Mouse (Mus musculus) left cerebral cortex, adult 11 months (tissue): Measurements from ENCODE around the gene Shoc2.
"Not testable (repeated sequence)": the region's sequence is repeated elsewhere in the genome, so short reads cannot be mapped to it uniquely, and the experiment has no call there.

ENCODE experiments used
- DNase-seq: peaks from one replicate; pipeline ENCODE4 v3.0.0; 2022; ENCODE audit warnings: low spot score

The Shoc2 gene

GRCm38 (mm10) chr19:53933050-53933449 is 11.1 kb upstream of the Shoc2 start:
- DNase-seq, result no peak

GRCm38 (mm10) chr19:53934046-53934445 is 10.1 kb upstream of the Shoc2 start:
- no peak for DNase-seq

- no peak for DNase-seq
These were observed 4.6 kb upstream of the Shoc2 start for GRCm38 (mm10) chr19:53939467-53939866.

GRCm38 (mm10) chr19:53941139-53941538 is 3.0 kb upstream of the Shoc2 start:
- no peak for DNase-seq

GRCm38 (mm10) chr19:53942342-53942741 is 1.8 kb upstream of the Shoc2 start:
- no peak for DNase-seq

GRCm38 (mm10) chr19:53944786-53945169 is 672 bp downstream of the Shoc2 start:
- no peak for DNase-seq

GRCm38 (mm10) chr19:53945171-53946042 is 1.3 kb downstream of the Shoc2 start:
- no peak for DNase-seq

- DNase-seq, result no peak
These were observed 13.4 kb downstream of the Shoc2 start for GRCm38 (mm10) chr19:53957513-53957912.

- no peak for DNase-seq
These were observed 18.4 kb downstream of the Shoc2 start for GRCm38 (mm10) chr19:53962511-53962910.

- DNase-seq, result not testable (repeated sequence)
These were observed 20.2 kb downstream of the Shoc2 start for GRCm38 (mm10) chr19:53964347-53964746.

GRCm38 (mm10) chr19:53964910-53965633 is 21.0 kb downstream of the Shoc2 start:
- DNase-seq, result no peak

GRCm38 (mm10) chr19:53969226-53969625 is 25.1 kb downstream of the Shoc2 start:
- DNase-seq, result no peak

- no peak for DNase-seq
These were observed 27.8 kb downstream of the Shoc2 start for GRCm38 (mm10) chr19:53971938-53972337.

- no peak for DNase-seq
These were observed 29.6 kb downstream of the Shoc2 start for GRCm38 (mm10) chr19:53973656-53974055.

- DNase-seq, result no peak
These were observed 37.9 kb downstream of the Shoc2 start for GRCm38 (mm10) chr19:53982041-53982440.

- no peak for DNase-seq
These were observed 39.2 kb downstream of the Shoc2 start for GRCm38 (mm10) chr19:53983336-53983735.

- no peak for DNase-seq
These were observed 40.5 kb downstream of the Shoc2 start for GRCm38 (mm10) chr19:53984628-53985027.

GRCm38 (mm10) chr19:53990538-53990937 is 46.4 kb downstream of the Shoc2 start:
- no peak for DNase-seq

- DNase-seq, result no peak
These were observed 49.8 kb downstream of the Shoc2 start for GRCm38 (mm10) chr19:53993860-53994259.

- no peak for DNase-seq
These were observed 50.2 kb downstream of the Shoc2 start for GRCm38 (mm10) chr19:53994276-53994675.

GRCm38 (mm10) chr19:54010973-54011372 is 66.9 kb downstream of the Shoc2 start:
- DNase-seq, result no peak

GRCm38 (mm10) chr19:54014999-54015398 is 70.9 kb downstream of the Shoc2 start:
- DNase-seq, result no peak

GRCm38 (mm10) chr19:54015503-54015902 is 71.4 kb downstream of the Shoc2 start:
- no peak for DNase-seq
